Mouse (Mus musculus): Measurements from ENCODE around the gene Mettl6.

- TF ChIP-seq MAFK (IDR thresholded peaks at IDR 0.05; ENCODE audit: insufficient read depth, low read depth, low read length) (no peak), ZC3H11A (IDR thresholded peaks at IDR 0.05; ENCODE audit: borderline replicate concordance, low read depth, low read length) (no peak), HCFC1 (IDR thresholded peaks at IDR 0.05; ENCODE audit: borderline replicate concordance, insufficient read depth, low read length) (no peak), CHD2 (IDR thresholded peaks at IDR 0.05; ENCODE audit: low read depth, low read length) (no peak), ZNF384 (IDR thresholded peaks at IDR 0.05; ENCODE audit: low read depth, low read length) (no peak)
These were observed 15.5 kb upstream of the Mettl6 start for GRCm38 (mm10) chr14:31510322-31510721.
